Mouse (Mus musculus): ENCODE results near the gene Bmper.

DNA sequence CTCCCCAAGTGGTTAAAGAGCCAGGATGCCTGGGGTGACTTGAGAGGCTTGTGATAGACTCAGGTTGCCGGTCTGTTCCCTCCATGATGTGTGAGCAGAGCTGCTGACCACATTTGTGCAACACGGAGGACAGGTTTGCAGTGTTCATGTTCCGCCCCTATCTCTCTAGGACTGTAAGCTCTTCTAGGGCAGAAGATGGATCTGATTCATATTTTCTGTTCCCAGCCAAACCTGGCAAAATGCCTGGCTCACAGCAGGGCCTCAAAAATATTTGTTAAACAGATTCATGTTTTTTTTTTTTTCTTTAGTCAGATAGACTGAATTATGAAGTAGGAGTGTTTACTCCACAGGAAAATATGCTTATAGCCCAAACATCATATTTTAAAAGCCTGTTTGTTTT, 20.0 kb downstream of the Bmper start:
- TF ChIP-seq POLR2A (IDR thresholded peaks at IDR 0.05; ENCODE audit: low read depth, low read length): no peak
- TF ChIP-seq USF1 (IDR thresholded peaks at IDR 0.05; ENCODE audit: low read depth, low read length): no peak
- TF ChIP-seq RAD21 (IDR thresholded peaks at IDR 0.05; ENCODE audit: low read depth, low read length): no peak
- TF ChIP-seq GABPA (IDR thresholded peaks at IDR 0.05; ENCODE audit: insufficient replicate concordance, low read depth, low read length): no peak
